Mouse (Mus musculus): ENCODE data around the gene Rex1bd. TPM values are rescaled to one million over a fixed set of nuclear protein-coding genes. Genes with fewer than 3 reads are reported as not detected.

Gene Rex1bd
- polyA plus RNA-seq, 1 experiment, result 175 TPM

DNA sequence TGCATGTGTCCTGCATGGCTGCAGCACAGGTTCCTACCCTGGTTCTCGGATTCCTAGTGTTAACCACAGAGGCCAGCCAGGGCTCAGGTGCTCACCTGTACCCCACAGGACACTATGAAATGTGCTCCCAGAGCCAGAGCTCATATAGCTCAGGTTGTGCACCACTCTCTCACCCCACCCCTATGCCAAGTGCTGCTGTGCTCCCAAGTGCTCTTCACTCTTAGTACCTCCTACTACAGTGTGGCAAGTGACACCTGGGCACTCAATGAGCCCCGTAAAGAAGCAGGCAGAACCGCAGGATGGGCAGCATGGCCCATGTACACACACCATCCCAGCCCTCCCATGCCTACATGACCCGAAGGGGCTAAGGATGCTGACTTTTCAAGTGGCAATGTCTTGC, 37.8 kb downstream of the Rex1bd start:
- TF ChIP-seq POLR2A (IDR thresholded peaks at IDR 0.05; ENCODE audit: borderline replicate concordance, extremely low read depth, insufficient read depth, insufficient read length, poor library complexity, severe bottlenecking) (no peak), CTCF (IDR thresholded peaks at IDR 0.05; ENCODE audit: borderline replicate concordance, extremely low read depth, insufficient read depth, insufficient read length) (no peak)
- DNase-seq (ENCODE audit: low read depth), result no peak

DNA sequence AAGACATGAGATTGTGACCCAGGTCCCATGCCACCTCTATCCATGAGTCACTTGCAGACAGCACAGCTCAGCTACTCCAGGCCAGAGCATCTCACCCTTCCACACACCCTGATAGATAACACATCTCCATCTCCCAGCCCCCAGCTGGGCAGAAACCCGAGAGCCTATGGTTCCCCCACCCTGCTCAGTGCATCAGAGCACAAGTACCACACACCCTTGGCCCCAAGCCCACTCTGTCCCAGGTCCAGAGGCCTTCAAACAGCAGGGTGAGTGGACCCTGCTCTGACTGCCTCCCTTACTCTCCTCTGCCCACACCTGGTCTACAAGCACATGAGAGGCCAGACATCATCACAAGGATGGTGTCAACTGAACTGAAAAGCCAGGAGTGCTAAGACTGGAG, 38.6 kb downstream of the Rex1bd start:
- TF ChIP-seq CTCF (IDR thresholded peaks at IDR 0.05; ENCODE audit: borderline replicate concordance, extremely low read depth, insufficient read depth, insufficient read length) (no peak), POLR2A (IDR thresholded peaks at IDR 0.05; ENCODE audit: borderline replicate concordance, extremely low read depth, insufficient read depth, insufficient read length, poor library complexity, severe bottlenecking) (no peak)
- no peak for DNase-seq (ENCODE audit: low read depth)

DNA sequence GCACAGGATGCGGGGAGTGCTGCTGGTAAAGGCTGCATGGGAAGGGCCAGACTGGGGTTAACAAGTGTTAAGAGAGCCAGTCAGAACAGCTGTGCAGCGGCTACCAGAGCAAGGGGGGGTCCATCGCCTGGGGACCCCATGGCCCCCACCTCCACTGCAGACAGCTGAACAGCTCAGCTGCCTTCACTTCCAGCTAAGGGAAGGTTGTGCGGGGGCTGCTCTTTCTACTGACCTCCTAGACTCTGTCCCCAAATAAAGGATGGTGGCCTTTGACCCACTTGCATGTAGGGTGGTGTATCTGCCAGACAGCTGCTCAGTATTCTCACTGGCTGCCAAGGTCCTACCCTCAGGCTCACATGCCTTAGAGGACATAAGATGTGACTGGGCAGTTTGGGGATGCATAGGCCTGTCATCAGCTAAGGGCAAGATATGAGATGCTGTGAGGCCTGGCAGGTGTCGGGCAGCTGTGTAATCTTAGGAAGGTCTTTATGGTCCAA, 39.3 kb downstream of the Rex1bd start:
- TF ChIP-seq CTCF (IDR thresholded peaks at IDR 0.05; ENCODE audit: borderline replicate concordance, extremely low read depth, insufficient read depth, insufficient read length) (no peak), POLR2A (IDR thresholded peaks at IDR 0.05; ENCODE audit: borderline replicate concordance, extremely low read depth, insufficient read depth, insufficient read length, poor library complexity, severe bottlenecking) (no peak)
- no peak for DNase-seq (ENCODE audit: low read depth)

DNA sequence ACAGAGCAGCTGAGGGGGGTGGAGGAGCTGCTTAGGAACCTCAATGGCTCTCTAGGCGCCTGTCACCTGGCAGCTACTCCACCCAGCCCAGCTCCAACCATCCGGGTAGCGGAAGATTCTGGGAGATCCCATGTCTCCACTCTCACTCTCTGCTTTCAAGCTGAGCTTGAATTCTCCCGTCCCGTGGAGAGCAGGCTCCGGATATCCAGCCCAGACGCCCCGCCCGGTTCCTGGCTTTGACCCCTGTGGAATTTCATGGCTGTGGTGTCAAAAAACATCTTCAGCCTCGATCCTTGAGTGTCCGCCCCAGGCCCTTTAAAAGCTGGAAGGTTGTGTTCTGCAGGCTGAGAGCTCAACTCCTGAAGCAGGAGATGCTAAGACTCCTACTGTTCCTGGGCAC, 39.8 kb downstream of the Rex1bd start:
- no peak for TF ChIP-seq POLR2A (IDR thresholded peaks at IDR 0.05; ENCODE audit: borderline replicate concordance, extremely low read depth, insufficient read depth, insufficient read length, poor library complexity, severe bottlenecking)
- TF ChIP-seq CTCF (IDR thresholded peaks at IDR 0.05; ENCODE audit: borderline replicate concordance, extremely low read depth, insufficient read depth, insufficient read length), result no peak
- no peak for DNase-seq (ENCODE audit: low read depth)

DNA sequence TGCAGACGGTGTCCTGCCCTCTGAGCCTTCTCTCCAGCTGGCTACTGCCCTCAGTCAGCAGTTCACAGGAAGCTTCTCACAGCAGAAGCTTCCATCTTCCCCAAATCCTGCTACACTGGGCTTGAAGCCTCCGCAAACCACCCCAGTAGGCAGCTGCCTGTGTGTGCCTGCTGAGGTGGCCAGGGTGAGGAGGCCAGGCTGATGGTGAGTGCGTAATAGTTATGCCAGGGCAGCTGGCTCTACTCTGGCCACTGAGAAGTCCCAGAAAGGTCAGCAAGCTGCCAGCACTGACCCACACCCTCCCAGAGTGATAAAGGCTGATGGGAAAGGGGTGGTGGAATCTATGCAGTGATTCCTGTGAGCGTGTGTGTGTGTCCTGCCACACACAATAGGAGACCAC, 40.2 kb downstream of the Rex1bd start:
- no peak for TF ChIP-seq CTCF (IDR thresholded peaks at IDR 0.05; ENCODE audit: borderline replicate concordance, extremely low read depth, insufficient read depth, insufficient read length)
- no peak for TF ChIP-seq POLR2A (IDR thresholded peaks at IDR 0.05; ENCODE audit: borderline replicate concordance, extremely low read depth, insufficient read depth, insufficient read length, poor library complexity, severe bottlenecking)
- no peak for DNase-seq (ENCODE audit: low read depth)

DNA sequence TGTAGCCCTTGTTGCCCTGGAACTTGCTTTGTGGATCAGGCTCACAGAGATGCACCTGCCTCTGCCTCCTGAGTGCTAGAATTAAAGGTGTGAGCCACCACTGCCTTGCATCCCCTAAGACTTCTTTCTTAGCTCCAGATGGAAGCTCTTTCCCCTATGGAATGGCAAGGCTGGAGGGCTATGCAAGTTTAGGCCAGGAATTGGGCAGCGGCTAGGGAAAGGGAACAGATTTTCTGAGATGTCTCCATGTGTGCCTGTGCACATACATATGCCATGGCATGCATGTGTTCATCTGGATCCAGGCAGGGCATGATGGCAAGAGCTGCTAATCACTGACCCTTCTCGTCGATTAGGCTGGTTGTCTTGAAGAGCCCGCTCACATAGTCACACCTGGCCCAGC, 40.9 kb downstream of the Rex1bd start:
- DNase-seq (ENCODE audit: low read depth), result no peak
- TF ChIP-seq POLR2A (IDR thresholded peaks at IDR 0.05; ENCODE audit: borderline replicate concordance, extremely low read depth, insufficient read depth, insufficient read length, poor library complexity, severe bottlenecking), result no peak
- TF ChIP-seq CTCF (IDR thresholded peaks at IDR 0.05; ENCODE audit: borderline replicate concordance, extremely low read depth, insufficient read depth, insufficient read length), result no peak

DNA sequence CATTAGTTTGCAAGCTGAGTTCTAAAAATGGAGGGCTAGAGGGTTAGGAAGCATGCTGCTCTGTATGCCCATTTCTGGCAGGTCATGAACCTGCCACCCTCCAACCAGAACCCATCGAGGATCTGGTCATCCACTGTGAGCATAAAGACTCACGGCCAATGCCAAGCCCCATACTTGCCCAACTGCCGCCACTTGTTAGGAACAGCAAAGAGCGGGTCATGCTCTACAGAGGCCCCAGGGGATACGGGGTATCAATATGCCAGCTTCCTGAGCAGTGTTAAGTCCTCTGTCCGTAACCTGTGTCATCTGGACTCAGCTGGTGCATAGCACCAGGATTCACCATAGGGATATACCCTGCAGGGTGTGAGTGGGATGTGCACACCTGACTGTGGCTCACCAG, 42.4 kb downstream of the Rex1bd start:
- no peak for TF ChIP-seq CTCF (IDR thresholded peaks at IDR 0.05; ENCODE audit: borderline replicate concordance, extremely low read depth, insufficient read depth, insufficient read length)
- TF ChIP-seq POLR2A (IDR thresholded peaks at IDR 0.05; ENCODE audit: borderline replicate concordance, extremely low read depth, insufficient read depth, insufficient read length, poor library complexity, severe bottlenecking), result no peak
- DNase-seq (ENCODE audit: low read depth), result no peak

DNA sequence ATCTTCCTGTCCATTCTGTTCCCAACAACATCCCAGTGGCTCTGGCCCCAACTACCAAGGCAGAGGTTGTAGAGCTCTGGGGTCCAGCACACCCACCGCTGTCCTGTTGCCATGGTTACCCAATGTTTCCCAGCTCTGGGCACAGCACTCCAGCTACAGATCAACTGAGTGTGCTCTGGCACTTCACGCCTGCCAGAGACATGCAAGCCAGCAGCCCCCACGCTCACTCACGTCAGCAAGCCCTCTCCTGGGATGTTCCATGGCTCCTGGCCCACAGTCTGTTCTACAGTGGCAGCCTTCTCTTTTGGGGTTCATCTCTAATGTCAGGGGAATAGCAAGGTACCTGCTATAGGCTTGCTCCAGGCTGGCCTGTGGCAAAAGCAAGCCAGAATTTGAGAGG, 43.2 kb downstream of the Rex1bd start:
- TF ChIP-seq CTCF (IDR thresholded peaks at IDR 0.05; ENCODE audit: borderline replicate concordance, extremely low read depth, insufficient read depth, insufficient read length) (no peak), POLR2A (IDR thresholded peaks at IDR 0.05; ENCODE audit: borderline replicate concordance, extremely low read depth, insufficient read depth, insufficient read length, poor library complexity, severe bottlenecking) (no peak)
- DNase-seq (ENCODE audit: low read depth), result no peak

DNA sequence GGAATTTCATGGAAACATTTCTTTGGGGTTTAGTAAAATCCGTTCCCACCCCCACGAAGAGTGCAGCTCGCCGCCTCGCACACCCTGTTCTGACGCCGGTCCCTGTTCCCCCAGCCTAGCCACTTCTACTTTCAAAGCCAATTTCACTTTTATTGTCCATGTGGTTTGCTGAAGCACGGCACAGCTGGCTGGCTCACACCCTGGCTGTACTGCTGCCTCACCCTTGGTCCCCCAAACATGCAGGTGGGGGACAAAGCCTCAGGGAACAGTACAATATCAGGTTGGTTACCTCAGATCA, 44.1 kb downstream of the Rex1bd start:
- DNase-seq (ENCODE audit: low read depth), result no peak
- TF ChIP-seq POLR2A (IDR thresholded peaks at IDR 0.05; ENCODE audit: borderline replicate concordance, extremely low read depth, insufficient read depth, insufficient read length, poor library complexity, severe bottlenecking) (no peak), CTCF (IDR thresholded peaks at IDR 0.05; ENCODE audit: borderline replicate concordance, extremely low read depth, insufficient read depth, insufficient read length) (no peak)

DNA sequence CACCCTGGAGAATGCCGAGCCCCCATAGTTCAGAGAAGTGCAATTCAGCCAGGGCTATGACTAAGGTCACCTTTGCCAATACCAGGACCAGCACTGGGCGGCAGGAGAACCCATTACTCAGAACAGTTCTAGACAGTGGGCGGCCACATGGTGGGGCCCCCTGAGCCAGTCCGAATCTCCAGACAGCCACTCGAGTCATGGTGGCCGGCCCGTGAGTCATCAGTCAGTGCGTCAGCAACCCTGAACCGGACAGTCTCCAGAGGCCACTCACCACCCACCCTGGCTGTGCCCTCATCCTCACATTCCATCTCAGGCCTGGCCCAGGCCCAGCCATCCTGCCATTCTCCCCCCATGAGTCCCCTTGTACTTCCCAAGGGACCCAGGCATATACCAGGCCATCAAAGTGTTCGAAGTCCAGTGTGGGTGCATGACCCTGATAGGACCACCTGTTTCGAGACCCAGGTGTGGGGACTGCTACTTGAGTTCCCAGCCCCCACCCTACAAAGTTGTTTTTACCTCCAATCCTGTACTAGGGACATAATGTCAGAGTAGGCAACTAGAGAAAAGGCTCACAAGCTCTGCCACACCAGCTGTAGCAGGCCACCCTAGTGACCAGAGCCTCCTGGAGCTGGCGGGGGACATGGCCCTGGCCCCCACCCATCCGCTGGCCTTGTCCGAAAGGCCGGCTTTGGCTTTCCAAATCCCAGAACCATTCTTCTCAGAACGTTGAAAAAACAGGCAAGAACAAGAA, 44.6 kb downstream of the Rex1bd start:
- no peak for DNase-seq (ENCODE audit: low read depth)
- TF ChIP-seq CTCF (IDR thresholded peaks at IDR 0.05; ENCODE audit: borderline replicate concordance, extremely low read depth, insufficient read depth, insufficient read length) (no peak), POLR2A (IDR thresholded peaks at IDR 0.05; ENCODE audit: borderline replicate concordance, extremely low read depth, insufficient read depth, insufficient read length, poor library complexity, severe bottlenecking) (no peak)

DNA sequence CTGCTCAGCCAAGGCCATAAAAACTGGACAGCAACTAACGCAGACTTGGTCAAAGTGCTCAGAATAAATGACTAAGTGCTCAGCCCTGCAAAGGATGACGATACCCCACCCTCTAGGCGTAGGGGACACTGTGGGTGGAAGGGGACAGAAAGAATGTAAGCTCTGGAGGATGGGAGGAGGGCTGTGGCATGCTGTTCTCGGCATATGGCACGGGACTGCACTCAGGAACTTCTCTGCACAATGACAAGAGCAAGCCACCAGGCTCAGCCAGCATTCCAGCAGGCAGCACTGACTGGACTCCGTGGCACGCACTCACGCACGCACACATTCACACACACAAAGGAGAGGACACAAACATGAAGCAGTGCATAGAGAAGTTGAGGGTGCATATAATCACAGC, 45.9 kb downstream of the Rex1bd start:
- no peak for DNase-seq (ENCODE audit: low read depth)
- no peak for TF ChIP-seq CTCF (IDR thresholded peaks at IDR 0.05; ENCODE audit: borderline replicate concordance, extremely low read depth, insufficient read depth, insufficient read length)

DNA sequence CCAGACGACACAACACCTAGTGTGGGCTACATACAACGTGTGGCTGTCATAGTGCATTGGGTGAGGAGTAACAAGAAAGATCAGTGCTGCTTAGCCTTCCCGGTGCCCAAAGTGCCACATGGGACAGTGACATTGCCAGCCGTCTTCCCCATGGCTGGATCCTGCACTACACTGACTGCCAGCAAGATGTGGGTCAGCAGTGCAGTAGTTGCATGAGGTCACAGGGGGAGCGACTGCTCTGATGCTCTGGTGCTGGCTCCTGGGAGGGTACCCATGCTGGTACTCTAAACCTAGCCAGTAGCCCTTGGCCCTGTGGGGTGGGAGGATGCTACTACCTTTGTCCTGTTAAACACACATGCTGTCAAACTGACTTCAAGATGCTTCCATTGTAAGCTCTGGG, 46.4 kb downstream of the Rex1bd start:
- TF ChIP-seq CTCF (IDR thresholded peaks at IDR 0.05; ENCODE audit: borderline replicate concordance, extremely low read depth, insufficient read depth, insufficient read length) (no peak), POLR2A (IDR thresholded peaks at IDR 0.05; ENCODE audit: borderline replicate concordance, extremely low read depth, insufficient read depth, insufficient read length, poor library complexity, severe bottlenecking) (no peak)
- DNase-seq (ENCODE audit: low read depth), result no peak

Measured in brain, embryonic 14.5 days (tissue).